Mouse (Mus musculus) WW6 (cell line): ENCODE results near the gene Elovl1.

Source experiments
- DNase-seq: peaks from one replicate; pipeline ENCODE4 v3.0.0-alpha.2; 2013; ENCODE audit warnings: low read depth, low spot score

Gene Elovl1

DNA sequence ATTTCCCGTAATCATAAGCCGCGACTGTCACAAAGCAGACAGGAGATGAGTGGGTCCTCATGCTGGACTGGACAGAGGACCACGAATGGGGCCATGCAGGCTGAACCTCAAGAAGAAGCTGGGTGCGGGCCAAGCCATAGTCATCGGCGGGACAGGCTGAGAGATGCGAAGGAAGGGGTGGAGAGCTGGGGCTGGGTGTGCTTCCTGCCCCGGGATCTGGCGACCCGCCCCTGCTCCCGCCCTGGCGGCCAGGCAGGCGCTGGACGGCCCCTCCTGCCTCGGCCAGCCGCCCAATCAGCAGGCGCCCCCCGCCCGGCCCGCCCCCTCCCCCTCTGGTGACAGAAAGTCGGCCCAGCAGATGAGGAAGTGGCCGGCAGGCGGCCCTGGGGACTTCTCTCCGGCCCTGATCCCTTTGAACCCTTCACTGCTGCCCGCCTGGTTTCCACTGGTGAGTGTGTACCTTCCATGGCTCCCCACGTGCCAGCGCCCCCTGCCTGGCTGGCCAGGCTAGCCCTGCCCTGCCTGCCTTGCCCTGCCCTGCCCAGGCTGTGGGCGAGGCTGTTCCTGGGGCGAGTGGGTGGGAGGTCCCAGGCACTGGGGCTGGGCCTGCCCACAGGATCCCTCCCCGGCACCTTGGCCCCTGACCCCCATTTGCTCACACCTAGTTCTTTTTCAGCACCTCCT lies at the start of gene Elovl1:
TSS of gene Elovl1 (plus strand) at position 326 of the 684 bp plus-strand sequence.
- DNase-seq: peak; percentile 40

GRCm38 (mm10) chr4:118383271-118383670 lies 44.6 kb upstream of the Elovl1 start:
- no peak for DNase-seq

DNA sequence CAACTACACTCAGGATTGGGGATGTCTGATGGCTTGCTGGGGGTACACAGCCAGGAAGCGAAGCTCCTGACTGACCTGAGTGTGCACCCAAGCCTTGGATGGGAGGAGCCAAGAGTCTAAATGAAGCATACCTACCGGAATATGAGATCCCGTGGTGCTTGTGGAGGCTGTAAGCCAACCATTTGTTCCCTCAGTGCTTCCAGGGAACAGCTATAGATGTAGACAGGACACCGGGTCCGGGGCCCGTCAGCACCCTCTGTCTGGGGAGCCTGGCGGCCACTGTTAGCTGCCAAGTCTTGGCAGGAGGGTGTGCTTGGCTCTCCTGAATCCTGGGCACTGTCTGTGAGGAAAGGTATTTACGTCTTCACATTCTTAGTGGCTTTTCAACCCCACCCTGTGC lies 40.6 kb upstream of the Elovl1 start:
- DNase-seq: no peak

- no peak for DNase-seq
Observed at GRCm38 (mm10) chr4:118390146-118390545, 37.7 kb upstream of the Elovl1 start.

- no peak for DNase-seq
Observed at GRCm38 (mm10) chr4:118394505-118394904, 33.4 kb upstream of the Elovl1 start.

- no peak for DNase-seq
Observed at GRCm38 (mm10) chr4:118395289-118395688, 32.6 kb upstream of the Elovl1 start.

DNA sequence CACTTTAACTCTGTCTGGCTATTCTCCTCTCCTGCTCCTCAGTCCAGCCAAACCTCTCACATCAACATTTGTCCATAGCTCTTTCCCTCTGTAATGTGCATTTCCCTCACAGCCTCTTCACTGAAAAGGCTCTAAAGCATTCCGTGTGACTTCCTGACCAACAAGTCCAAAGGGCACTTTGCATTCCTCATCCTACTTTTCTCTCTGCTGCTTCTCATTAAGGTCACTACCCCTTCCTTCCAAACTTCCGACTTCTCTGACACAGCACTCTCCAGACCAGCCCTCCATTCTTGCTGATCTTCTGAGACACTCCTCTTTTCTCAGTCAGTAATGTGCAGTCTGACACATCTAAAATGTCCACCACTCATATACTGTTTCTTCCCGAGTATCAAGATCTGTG lies 31.5 kb upstream of the Elovl1 start:
- no peak for DNase-seq

- DNase-seq: no peak
Observed at GRCm38 (mm10) chr4:118398400-118398799, 29.5 kb upstream of the Elovl1 start.

DNA sequence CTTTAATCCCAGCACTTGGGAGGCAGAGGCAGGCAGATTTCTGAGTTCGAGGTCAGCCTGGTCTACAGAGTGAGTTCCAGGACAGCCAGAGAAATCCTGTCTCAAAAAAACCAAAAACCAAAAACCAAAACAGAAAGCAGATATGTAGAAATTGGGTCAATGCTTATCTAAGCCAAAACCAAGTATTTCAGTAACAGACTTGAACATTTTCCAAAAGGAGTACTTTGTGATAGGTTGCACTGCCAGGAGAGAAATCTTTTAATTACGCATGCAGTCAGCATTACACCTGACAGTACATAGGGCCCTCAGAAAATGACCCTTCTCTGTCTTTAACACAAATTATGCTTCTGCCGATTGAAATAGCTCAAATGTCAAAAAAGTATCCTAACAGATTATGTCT lies 26.5 kb upstream of the Elovl1 start:
- no peak for DNase-seq

GRCm38 (mm10) chr4:118401918-118402317 lies 26.0 kb upstream of the Elovl1 start:
- DNase-seq: no peak

DNA sequence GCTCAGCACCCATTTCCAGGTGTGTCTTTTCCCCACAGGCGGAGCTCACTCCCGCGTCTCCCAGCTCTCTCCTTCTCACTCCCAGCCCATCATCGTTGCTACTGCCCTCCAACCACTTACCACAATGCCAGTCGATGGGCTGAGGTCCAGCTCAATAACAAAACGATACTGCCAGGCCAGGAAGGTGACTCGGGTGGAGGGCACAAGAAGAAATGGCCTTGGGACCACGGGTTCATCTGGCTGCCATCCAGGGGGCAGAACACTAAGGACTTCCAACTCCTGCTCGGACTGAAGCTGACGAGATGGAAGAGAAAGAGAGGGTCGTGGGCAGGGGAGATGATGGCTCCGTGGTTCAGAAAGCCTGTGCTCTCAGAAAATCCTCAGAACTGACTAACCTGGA lies 25.2 kb upstream of the Elovl1 start:
- DNase-seq: no peak

GRCm38 (mm10) chr4:118409142-118409900 lies 18.6 kb upstream of the Elovl1 start, which contains the start of the genes Szt2 and Med8:
Gene Szt2, minus strand, starts transcription at chr4:118409273.
Gene Med8, plus strand, starts transcription at chr4:118409337.
- DNase-seq: peak; percentile 81

DNA sequence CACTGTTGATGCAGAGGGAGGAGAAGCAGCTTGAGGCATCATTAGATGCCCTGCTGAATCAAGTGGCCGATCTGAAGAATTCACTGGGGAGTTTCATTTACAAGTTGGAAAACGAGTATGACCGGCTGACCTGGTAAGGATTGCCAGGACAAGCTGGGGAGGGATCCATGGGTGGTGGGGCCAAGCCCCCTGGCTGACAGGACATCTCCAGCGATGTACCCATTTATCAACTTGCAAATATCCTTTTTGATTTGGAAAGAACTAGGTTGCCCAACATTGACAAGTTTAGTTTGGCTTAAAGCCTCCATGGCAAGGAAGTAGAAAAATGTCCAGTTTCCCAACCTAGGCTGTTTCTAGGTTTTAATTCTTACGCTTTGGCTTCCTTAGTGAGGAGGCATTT lies 17.0 kb upstream of the Elovl1 start:
- no peak for DNase-seq

GRCm38 (mm10) chr4:118413553-118413952 lies 14.3 kb upstream of the Elovl1 start:
- no peak for DNase-seq

GRCm38 (mm10) chr4:118415779-118416178 lies 12.1 kb upstream of the Elovl1 start:
- DNase-seq: no peak

DNA sequence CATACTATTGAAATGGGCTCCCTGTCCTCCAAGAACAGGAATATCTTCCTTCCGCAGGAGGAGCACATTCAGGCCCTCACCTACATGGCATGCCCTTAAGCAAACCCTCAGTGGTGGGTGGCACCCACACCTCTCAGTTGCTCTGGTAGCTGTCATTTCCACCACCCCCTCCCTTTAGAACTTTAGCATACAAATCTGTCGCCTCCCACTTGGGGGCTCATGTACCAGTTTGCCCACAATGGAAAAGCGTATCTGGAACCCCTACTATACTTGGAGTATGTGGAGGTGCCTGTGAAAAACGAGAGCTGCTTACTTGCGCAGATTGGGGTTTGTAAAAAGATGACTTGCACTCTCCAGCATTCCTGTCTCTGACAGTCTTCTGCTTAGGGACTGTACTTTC lies 11.6 kb upstream of the Elovl1 start:
- no peak for DNase-seq

GRCm38 (mm10) chr4:118417112-118417797 lies 10.6 kb upstream of the Elovl1 start:
- DNase-seq: no peak

GRCm38 (mm10) chr4:118421384-118421783 lies 6.5 kb upstream of the Elovl1 start:
- DNase-seq: no peak

- no peak for DNase-seq
Observed at GRCm38 (mm10) chr4:118424541-118425160, 3.2 kb upstream of the Elovl1 start.

- DNase-seq: no peak
Observed at GRCm38 (mm10) chr4:118425374-118425773, 2.5 kb upstream of the Elovl1 start.

DNA sequence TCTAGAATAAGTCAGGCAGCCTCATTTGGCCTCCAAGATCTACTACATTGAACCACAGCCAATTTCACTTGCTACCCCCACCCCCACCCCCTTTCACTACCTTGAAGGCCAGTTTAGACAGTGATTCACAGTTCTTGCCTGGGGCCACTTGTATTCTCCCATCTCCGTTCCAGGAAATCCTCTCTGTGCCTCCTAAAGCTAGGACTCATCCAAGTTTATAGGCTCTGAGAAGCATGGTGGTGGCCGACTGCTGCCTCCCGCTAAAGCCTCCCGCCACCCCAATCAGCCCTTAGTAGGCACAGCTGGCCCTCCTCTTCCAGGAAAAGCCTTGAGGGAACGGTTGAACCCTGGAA lies 502 bp upstream of the Elovl1 start:
- no peak for DNase-seq
